Mouse (Mus musculus): Measurements from ENCODE around the gene Hoxd4. TPM values are rescaled to one million over a fixed set of nuclear protein-coding genes. Genes with fewer than 3 reads are reported as not detected.

Hoxd4 gene
- polyA plus RNA-seq (2014; fragmentation: Illumina TruSeq; extraction: RNeasy Lipid Tissue Mini Kit (QIAGEN cat#74804); ENCODE audit: low read depth, low replicate concordance): 0.31 TPM

DNA sequence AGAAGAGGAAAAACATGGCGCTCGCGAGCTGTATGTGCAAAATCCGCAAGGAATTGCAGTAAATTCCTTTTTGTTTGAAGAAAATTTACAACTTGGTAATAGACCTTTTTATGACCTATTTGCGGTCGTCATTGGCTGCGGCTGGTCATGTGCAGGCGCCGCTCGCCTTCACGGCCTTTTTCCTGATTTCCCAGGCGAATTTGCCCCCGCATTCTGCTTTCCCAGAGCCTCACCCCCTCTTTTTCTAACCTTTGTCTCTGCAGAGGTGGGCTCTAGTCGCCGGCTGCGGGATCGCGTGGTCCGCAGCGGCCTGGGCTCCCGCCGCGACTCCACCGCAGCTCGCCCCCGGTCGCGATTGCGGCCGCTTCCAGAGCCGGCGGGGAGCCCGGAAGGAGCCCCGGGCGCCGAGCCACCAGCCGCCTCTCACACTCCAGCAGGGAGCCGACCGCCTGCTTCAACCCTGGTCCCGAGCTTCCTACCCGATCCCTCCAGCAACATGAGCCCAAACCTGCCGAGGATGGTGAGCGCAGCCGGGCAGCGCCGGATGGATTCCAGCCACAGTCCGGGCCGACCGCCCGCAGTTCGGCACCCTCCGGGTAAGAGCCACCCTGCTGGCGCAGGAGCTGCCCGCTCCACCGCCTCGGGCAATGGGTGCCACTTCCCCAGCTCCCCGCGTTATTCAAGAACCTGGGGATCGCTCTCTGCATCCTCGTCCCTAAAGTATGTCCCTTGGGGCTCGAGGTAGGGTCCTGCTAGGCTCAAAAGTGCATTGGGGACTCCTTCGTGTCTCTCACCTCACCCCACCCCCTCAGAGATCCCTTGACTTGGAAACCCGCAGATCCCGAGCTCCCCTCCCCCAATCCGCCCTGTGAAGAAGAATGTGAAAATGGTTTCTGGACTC, at the start of gene Hoxd4, which contains the start of gene Hoxd3:
Gene Hoxd4 (plus strand): TSS at position 209 of the 901 bp plus-strand sequence.
Gene Hoxd3 (plus strand): TSS at position 207 of the 901 bp plus-strand sequence.

DNA sequence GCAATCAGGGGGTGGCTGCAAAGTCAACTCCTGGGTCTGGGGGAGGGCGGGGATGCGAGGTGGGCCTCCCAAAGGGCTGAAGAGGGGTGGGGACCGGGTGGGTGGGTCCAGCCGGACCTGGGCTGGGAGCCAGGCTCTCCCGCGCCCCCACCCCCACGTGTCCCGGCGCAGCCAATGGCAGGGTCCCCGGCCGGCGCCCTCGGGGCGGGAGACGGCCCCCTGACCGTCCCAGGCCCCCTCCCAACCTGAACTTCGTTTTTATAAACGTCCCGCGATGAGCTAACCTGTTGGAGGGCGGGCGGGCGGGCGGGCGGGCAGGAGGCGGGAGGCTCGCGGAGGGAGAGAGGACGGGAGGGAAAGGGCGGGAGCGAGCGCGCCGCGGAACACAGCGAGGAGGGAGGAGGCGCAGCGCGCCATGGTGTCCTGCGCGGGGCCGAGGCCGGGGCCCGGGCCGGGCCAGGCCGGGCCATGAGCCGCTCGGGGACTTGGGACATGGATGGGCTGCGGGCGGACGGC, 43.8 kb upstream of the Hoxd4 start, which contains the start of gene Hoxd13:
Gene Hoxd13 (plus strand): TSS at position 469 of the 516 bp plus-strand sequence.

DNA sequence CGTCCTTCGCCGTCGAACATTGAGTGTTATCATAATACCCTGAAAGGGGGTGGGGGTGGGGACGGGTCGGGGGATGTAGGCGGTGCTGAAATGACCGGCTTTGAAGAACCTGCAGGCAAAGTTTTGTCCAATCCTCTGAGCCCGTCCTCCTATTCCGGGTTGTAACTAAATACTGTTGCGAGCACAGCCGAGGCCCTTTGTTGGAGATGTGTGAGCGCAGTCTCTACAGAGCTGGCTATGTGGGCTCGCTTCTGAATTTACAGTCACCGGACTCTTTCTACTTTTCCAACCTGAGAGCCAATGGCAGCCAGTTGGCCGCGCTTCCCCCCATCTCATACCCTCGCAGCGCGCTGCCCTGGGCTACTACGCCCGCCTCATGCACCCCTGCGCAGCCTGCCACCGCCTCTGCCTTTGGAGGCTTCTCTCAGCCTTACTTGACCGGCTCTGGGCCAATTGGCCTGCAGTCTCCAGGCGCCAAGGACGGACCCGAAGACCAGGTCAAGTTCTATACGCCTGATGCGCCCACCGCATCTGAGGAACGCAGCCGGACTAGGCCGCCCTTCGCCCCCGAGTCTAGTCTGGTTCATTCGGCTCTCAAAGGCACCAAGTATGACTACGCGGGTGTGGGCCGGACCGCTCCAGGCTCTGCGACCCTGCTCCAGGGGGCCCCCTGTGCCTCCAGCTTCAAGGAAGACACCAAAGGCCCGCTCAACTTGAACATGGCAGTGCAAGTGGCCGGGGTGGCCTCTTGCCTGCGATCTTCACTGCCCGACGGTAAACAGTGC, 36.7 kb upstream of the Hoxd4 start, which contains the start of gene Hoxd12:
Gene Hoxd12 (plus strand): TSS at position 133 of the 785 bp plus-strand sequence.

DNA sequence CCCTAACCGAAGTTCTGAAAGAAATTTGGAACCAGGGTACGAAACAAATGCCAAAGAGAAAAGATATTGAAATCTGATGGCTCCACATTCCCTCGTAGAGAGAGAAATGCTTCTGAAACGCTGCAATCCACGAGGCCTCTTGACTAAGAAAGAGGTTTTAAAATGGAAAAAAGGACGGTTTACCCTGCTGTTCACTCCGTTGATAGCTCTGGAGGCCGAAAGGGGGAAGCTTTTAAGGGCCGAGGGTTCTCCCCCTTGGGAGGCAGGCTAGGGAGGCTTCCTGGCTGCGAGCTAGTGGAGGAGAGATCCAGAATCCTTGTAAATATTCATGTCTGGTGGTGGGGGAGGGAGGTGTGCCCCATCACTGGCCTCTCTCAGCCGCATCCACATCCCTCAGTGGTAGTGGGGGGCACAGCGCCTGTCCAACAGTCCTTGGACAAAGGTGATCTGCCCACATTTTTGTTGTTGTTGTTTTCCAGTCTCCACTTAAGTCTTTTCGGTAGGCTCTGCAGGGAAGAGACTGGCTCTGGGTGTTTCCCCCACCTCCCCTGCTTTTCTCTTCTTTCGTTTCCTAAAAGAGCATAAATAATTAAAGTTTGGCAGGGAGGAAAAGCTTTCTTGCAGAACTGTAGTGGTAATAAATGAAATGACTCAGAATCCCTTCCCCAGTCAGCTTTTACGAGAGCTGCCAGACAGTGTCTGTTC, 32.7 kb upstream of the Hoxd4 start, which contains the start of gene Hoxd11:
Gene Hoxd11 (plus strand): TSS at position 667 of the 705 bp plus-strand sequence.

DNA sequence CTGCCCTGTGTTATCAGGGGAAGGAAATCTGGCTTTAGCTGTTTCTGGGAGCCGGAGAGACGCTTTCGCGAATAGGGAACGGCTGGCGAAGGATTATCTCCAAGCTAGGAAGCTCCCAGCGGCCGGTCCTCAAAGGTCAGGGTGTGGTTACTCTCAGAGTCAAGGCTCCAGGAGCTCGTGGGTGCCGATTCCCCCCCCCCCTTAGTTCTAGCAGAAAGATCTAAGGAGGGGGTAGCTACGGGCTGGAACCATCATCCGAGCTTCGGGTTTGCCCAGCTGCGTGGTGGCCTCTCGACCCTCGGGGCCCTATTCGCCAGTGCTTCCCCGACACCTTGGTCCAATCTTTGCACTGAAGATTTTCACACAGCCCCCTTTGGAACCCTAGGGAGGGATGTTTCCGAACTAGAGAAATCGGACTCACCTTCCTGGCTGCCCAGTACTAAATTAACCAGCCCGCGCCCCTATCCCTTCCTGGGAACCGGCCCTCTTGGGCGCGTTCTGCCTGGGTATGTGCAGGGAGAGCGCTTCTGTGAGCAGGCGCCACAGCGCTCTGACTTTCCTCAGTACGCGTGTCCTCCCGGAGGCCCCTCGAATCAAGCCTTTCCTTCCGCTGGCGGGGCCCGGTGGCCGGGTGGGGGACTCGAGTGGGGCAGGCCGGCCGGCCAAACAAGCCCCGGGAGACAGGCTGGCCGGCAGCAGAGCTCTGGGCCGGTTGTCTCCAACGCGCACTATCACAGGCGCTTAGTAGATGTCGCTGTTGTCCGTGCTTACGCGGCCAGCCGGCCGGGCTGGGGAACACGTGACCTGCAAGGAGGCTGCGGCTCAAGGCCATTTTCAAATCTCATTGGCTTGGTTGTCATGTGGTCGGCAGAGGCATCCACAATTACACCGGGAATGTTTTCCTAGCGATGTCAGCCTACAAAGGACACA, 20.4 kb upstream of the Hoxd4 start, which contains the start of gene Hoxd10:
Gene Hoxd10 (plus strand): TSS at position 903 of the 930 bp plus-strand sequence.

DNA sequence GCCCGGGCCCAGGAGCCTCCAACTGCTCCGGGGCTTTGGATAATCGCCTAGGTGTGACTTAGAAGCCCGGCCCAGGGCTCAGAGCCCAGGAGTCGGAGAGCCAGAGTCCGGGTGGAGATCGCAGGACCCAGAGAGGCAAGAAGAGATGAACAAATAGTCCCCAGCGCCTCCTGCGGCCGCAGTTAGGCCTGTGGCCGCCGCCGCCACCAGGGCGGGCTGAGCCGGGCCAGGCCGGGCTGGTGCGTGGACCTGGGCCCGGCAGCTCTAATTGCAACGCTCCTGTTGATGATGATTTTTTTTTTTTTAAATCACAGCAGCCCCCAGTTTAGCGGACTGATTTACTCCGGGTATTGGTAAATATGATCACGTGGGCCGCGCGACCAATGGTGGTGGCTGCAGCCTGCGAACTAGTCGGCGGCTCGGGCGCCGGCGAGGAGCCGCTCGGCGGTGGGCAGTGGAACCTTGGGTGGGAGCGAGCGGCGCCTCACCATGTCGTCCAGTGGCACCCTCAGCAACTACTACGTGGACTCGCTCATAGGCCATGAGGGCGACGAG, 14.1 kb upstream of the Hoxd4 start, which contains the start of gene Hoxd9:
Gene Hoxd9 (plus strand): TSS at position 161 of the 555 bp plus-strand sequence.

DNA sequence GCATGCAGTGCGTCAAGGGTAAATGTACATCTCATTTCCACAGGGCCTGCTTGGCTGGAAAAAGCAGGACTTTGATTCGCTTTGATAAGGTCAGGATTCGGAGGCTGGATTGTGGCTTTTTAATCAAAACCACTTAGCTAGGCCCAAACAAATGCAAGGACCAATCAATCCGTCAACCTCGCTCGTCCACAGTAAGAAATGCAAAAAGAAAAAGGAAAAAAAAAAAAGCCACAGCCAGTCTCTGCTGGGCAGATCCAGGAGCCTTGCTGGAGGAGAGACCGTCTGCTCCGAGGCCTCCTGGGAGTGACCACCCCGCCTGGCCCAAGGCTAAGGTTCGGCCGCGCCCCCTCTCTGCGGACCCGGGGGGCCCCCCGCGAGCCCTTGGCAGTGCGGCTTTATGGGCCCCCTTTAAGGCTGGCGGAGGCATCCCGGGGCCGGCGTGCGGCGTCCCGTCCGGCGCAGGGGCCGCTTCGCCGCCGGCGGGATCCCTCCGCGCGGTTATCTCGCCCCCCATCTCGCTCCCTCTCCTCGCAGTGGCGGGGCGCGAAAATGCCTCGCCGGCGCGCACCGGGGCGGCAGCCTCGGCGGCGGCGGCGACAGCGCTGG, 7.2 kb upstream of the Hoxd4 start, which contains the start of gene Hoxd8:
Gene Hoxd8 (plus strand): TSS at position 223 of the 606 bp plus-strand sequence.

DNA sequence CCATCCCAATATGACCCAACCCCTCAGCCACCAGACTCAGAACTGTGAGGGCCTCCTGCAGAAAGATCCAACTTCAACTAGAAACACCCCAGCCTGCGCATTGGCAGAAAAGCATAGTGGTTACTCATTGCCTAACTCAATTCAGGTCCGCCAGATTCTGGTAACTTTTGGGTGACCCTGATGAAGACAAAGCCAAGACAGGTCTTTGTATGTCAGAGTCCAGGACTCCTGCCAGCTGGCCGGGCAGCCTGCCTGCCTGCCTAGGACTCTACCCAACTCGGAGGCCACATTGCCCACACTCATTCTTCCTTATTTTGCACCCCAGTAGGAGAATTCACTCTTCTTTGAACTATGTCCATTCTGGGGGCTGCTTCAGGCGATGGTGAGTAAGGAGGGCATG, 14.8 kb downstream of the Hoxd4 start, which contains the start of gene Gm28230:
Gene Gm28230 (plus strand): TSS at position 178 of the 400 bp plus-strand sequence.

DNA sequence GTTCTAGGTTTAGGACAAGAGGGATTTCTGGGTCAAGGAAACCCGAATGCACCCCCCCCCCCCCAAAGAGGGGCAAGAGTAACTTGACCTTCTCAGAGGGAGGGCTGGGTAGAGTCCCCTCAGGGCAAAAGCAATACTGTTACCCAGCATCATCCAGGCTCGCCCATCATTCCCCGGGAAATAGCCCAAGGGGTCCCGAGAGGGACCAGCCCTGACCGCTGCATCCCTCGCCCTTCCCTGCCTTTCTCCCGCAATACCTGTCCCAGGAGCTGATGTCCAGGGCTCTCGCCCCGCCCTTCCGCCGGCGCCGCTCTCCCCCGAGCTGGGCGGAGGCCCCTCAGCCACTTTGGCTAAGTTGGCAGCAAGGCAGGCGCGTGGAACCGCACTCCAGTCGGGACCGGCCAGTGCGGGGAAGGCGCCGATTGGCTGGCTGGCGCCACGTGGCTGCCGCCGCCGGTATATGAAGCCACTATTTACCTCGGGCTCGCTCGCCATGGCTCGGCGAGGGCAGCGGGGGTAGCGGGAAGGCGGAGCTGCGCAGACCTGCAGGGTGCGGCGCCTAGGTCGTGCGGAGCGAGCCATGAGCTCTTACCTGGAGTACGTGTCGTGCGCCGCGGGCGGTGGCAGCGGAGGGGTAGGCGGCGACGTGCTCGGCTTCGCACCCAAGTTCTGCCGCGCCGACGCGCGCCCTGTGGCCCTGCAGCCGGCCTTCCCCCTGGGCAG, 51.0 kb downstream of the Hoxd4 start, which contains the start of gene Hoxd1:
Gene Hoxd1 (plus strand): TSS at position 459 of the 723 bp plus-strand sequence.

Other genes starting within 250 kb of the Hoxd4 start
- 12.2 TPM for gene Lnpk, start 132.5 kb upstream of the Hoxd4 start, polyA plus RNA-seq (2014; fragmentation: Illumina TruSeq; extraction: RNeasy Lipid Tissue Mini Kit (QIAGEN cat#74804); ENCODE audit: low read depth, low replicate concordance)
- gene Evx2, start 52.4 kb upstream of the Hoxd4 start, polyA plus RNA-seq (2014; fragmentation: Illumina TruSeq; extraction: RNeasy Lipid Tissue Mini Kit (QIAGEN cat#74804); ENCODE audit: low read depth, low replicate concordance): not detected
- not detected for gene Hoxd13, start 43.6 kb upstream of the Hoxd4 start, polyA plus RNA-seq (2014; fragmentation: Illumina TruSeq; extraction: RNeasy Lipid Tissue Mini Kit (QIAGEN cat#74804); ENCODE audit: low read depth, low replicate concordance)
- gene Hoxd12, start 36.9 kb upstream of the Hoxd4 start, polyA plus RNA-seq (2014; fragmentation: Illumina TruSeq; extraction: RNeasy Lipid Tissue Mini Kit (QIAGEN cat#74804); ENCODE audit: low read depth, low replicate concordance): not detected
- gene Hoxd11, start 32.4 kb upstream of the Hoxd4 start, polyA plus RNA-seq (2014; fragmentation: Illumina TruSeq; extraction: RNeasy Lipid Tissue Mini Kit (QIAGEN cat#74804); ENCODE audit: low read depth, low replicate concordance): not detected
- not detected for gene Hoxd10, start 20.0 kb upstream of the Hoxd4 start, polyA plus RNA-seq (2014; fragmentation: Illumina TruSeq; extraction: RNeasy Lipid Tissue Mini Kit (QIAGEN cat#74804); ENCODE audit: low read depth, low replicate concordance)
- 0.21 TPM for gene Hoxd9, start 14.2 kb upstream of the Hoxd4 start, polyA plus RNA-seq (2014; fragmentation: Illumina TruSeq; extraction: RNeasy Lipid Tissue Mini Kit (QIAGEN cat#74804); ENCODE audit: low read depth, low replicate concordance)
- 0.21 TPM for gene Hoxd8, start 7.3 kb upstream of the Hoxd4 start, polyA plus RNA-seq (2014; fragmentation: Illumina TruSeq; extraction: RNeasy Lipid Tissue Mini Kit (QIAGEN cat#74804); ENCODE audit: low read depth, low replicate concordance)
- gene Hoxd3, start within 50 bp of the Hoxd4 start, polyA plus RNA-seq (2014; fragmentation: Illumina TruSeq; extraction: RNeasy Lipid Tissue Mini Kit (QIAGEN cat#74804); ENCODE audit: low read depth, low replicate concordance): not detected
- not detected for gene Gm28230, start 14.8 kb downstream of the Hoxd4 start, polyA plus RNA-seq (2014; fragmentation: Illumina TruSeq; extraction: RNeasy Lipid Tissue Mini Kit (QIAGEN cat#74804); ENCODE audit: low read depth, low replicate concordance)
- gene Hoxd1, start 51.1 kb downstream of the Hoxd4 start, polyA plus RNA-seq (2014; fragmentation: Illumina TruSeq; extraction: RNeasy Lipid Tissue Mini Kit (QIAGEN cat#74804); ENCODE audit: low read depth, low replicate concordance): not detected
- 127 TPM for gene Mtx2, start 113.9 kb downstream of the Hoxd4 start, polyA plus RNA-seq (2014; fragmentation: Illumina TruSeq; extraction: RNeasy Lipid Tissue Mini Kit (QIAGEN cat#74804); ENCODE audit: low read depth, low replicate concordance)

All from heart, adult 10 weeks (tissue).